Mouse (Mus musculus) right cerebral cortex, adult 18-20 months (tissue): ENCODE data around the gene Syf2.

Source experiments
- DNase-seq: peaks from one replicate; pipeline ENCODE4 v3.0.0; 2022; ENCODE audit warnings: mixed read lengths

The Syf2 gene

DNA sequence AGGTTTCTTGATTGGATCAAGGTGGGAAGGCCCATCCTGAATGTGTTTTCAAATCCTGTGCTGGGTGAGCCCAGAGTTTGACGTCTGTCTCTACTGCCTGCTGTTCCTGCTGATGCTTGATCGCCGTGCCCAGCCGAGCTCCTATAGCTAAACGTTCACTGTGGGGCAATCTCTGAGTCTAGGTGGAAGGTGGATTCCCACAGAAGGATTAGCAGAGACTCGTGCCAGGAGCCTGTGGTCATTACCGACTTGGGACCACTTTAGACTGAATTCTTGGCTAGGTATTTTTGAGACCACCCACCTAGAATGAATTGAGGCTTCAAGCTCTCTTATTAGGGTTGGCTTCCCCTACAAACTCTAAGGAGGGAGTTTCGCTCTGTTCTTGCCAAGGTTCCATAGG, 48.2 kb downstream of the Syf2 start:
- DNase-seq, result no peak

DNA sequence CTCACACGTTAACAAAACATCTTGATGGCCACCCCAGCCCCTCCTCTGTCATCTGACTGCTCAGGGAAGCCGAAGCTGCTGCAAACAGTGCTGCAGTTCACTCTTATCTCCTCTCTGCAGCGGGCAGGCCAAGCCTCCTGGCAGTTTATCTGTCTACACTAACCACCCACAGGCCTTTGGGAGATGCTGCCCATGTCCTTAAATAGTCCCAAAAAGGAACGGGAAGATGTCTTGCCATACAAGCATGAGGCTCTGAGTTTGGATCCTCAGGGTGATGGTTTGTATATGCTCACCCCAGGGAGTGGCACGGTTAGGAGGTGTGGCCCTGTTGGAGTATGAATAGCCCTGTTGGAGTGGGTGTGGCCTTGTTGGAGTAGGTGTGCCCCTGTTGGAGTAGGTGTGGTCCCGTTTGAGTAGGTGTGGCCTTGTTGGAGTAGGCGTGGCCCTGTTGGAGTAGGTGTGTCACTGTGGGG, 51.3 kb downstream of the Syf2 start:
- DNase-seq, result no peak

DNA sequence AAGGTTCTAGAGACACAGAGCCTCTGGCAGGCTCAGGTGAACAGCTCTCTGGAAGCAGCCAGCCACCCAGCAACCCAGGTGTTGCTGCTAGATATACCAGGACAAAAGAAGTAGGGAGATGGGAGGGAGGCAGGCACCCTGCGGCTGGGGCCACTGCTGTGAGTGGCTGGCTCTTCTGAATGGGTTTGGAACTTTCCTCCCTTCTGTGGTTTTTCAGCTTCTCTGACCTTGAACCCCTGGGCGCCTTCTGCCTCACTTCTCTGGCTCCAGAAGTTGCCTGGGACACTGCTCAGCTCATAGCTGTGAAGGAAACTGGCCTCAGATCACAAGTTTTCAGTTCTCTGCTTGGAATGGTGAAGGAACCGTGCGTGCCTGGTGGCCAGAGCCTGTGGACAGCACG, 52.4 kb downstream of the Syf2 start:
- no peak for DNase-seq

DNA sequence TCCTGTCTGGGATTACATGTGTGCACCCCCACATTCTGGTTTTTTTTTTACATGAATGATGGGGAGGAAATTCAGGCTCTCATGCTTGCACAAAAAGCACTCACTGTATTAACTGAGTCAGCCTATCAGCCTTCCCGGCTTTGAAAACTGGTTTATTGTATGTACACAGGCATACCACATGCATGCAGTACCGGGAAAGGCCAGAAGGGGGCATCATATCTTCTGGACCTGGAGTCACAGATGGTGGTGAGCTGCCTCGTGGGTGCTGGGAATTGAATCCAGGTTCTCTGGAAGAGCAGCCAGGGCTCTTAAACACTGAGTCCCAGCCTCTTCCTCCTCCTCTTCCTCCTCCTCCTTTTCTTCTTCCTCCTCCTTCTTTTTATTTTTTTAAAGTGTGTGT, 53.9 kb downstream of the Syf2 start:
- DNase-seq, result no peak

DNA sequence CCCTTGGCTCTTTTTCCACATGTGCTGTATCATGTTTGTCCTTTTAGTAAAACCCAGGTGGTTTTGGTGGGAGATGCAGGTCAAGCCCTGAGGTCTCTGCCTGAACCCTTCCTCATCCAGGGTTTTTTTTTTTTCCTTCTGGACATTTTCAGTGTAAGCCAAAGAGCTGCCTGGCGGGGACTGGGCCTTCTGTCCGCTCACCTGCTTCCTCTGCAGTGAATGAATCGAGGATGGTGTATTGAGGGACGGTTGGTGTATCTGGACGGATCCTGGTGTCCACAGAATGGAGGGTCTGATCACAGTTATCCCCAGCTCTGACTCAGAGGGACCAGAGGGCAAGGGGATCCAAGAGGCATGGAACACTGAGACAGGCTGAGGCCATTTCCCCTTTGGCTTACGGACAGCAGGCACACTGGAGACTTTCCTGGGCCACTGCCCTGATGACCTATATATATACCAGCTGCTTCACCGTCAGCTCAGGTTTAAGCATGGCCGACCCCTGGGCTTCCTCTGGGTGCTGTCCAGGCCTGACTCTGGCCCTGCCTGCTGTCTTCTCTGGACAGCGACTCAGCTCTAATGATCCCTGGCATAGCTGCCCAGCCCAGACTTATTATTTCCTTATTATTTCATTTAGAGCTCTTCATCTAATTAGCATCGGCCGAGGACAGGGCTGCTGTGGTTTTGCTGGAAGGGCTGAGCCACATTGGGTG, 55.1 kb downstream of the Syf2 start:
- no peak for DNase-seq

DNA sequence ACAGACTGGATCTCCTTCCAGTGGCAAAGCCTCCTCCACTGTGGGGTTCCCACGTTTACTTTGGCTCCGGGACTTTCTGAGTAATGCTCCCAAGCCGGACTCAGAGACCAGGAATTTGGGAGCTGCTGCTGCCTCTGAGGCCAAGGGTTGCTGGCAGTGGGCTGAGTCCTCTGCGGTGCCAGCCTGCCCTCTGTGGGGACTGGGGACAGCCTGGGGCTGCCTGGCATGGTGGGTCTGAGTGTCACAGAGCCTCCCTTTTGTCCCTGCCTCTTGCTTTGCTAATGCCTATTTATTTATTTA, 55.6 kb downstream of the Syf2 start:
- DNase-seq, result no peak

DNA sequence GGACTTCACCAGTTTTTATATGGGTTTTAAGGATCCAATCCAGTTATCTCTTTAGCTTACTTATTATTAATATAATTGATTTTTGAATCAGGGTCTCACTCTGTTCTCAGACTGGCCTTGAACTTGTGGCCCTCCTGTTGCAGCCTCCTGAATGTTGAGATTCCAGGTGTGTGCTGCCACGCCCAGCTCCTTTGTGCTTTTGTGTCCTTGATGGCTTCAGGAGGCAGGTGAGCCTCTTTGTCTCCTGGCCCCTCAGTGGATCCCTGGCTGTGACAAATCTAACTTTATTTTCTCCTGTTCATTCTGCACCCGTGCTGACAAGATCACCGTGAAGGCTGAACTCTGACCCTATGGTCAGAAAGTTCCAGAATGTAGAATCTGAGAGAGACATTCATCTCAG, 56.3 kb downstream of the Syf2 start:
- DNase-seq, result no peak
